Mouse (Mus musculus): Measurements from ENCODE around the gene Rragd.

- no peak for TF ChIP-seq CTCF (IDR thresholded peaks at IDR 0.05; ENCODE audit: low read depth, low read length)
- no peak for TF ChIP-seq POLR2A (IDR thresholded peaks at IDR 0.05; ENCODE audit: borderline replicate concordance, low read depth, low read length)
These were observed 2.2 kb downstream of the Rragd start for GRCm38 (mm10) chr4:32984801-32985675.
